Mouse (Mus musculus) limb, embryonic 13.5 days (tissue): ENCODE data around the gene Rp9. TPM values are rescaled to one million over a fixed set of nuclear protein-coding genes. Genes with fewer than 3 reads are reported as not detected.

Source experiments
- ATAC-seq: fragments of 200-750 bp; cut with Nextera tagmentation; 2 replicates; pipeline ENCODE4 v1.8.0; 2017; ENCODE audit warnings: low read depth, moderate number of reproducible peaks, moderate TSS enrichment; ENCODE audit not compliant: low FRiP score
- H3K27ac ChIP-seq: fragments of 300-500 bp; sonication (generic); 2 replicates; pipeline ENCODE4 v1.5.1; 2015; ENCODE audit warnings: inconsistent platforms, mild to moderate bottlenecking, moderate library complexity
- H3K27me3 ChIP-seq: fragments of 300-500 bp; sonication (generic); 2 replicates; pipeline ENCODE4 v1.6.1; 2015; ENCODE audit warnings: mild to moderate bottlenecking, inconsistent platforms
- H3K36me3 ChIP-seq: fragments of 300-500 bp; sonication (generic); 2 replicates; pipeline ENCODE4 v1.6.1; 2015; ENCODE audit warnings: inconsistent platforms, mild to moderate bottlenecking, moderate library complexity
- H3K4me1 ChIP-seq: fragments of 300-500 bp; sonication (generic); 2 replicates; pipeline ENCODE4 v1.6.1; 2015; ENCODE audit warnings: inconsistent platforms
- H3K4me2 ChIP-seq: fragments of 300-500 bp; sonication (generic); replicated peaks from 2 replicates; pipeline ENCODE4 v1.6.1; 2015; ENCODE audit warnings: inconsistent platforms, mild to moderate bottlenecking, moderate library complexity
- H3K4me3 ChIP-seq: fragments of 300-500 bp; sonication (generic); 2 replicates; pipeline ENCODE4 v1.5.1; 2015; ENCODE audit warnings: moderate library complexity, mild to moderate bottlenecking, inconsistent platforms
- H3K9ac ChIP-seq: fragments of 300-500 bp; sonication (generic); 2 replicates; pipeline ENCODE4 v1.6.1; 2015; ENCODE audit warnings: mild to moderate bottlenecking, inconsistent platforms
- H3K9me3 ChIP-seq: fragments of 300-500 bp; sonication (generic); 2 replicates; pipeline ENCODE4 v1.6.1; 2016; ENCODE audit warnings: inconsistent platforms
- WGBS: fragments of 180-500 bp; shearing (Covaris S2); methylation state at CpG from one replicate; pipeline ENCODE4 v1.1.7; 2015; 5-methylcytosine and 5-hydroxymethylcytosine counted together
- polyA plus RNA-seq: library from polyadenylated mRNA; unstranded; fragments of >200 nt; fragmentation: Nextera tagmentation; extraction: Ambion mirVana; gene quantifications from 2 replicates; pipeline ENCODE4 v1.2.1, GENCODE M21; 2015

The Rp9 gene
- polyA plus RNA-seq, 1 experiment from 2014 or later: 74.1 TPM

DNA sequence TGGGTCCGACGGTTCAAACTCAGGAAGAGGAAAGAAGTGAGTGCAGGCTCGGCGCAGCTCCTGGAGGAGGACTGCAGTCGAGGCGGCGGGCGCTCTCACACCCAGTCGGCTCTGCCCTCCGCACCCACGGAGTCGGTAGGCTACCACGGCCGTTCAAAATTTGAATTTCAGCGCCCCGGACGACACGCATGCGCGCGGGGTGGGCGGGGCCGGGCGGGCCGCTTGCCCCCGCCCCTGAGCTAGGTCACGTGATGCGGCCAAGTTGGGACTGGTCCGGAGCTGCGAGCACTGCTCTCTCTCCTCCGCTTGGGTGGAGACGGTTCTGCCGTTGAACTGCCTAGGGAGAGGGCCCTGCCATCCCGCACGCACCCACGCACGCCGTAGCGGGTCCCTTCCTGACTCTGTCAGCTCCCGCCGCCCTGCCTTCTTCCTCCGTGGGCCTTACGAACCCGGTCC, 80.5 kb downstream of the Rp9 start, which contains the start of gene Anln:
Gene Anln (minus strand): TSS at position 168 of the 456 bp plus-strand sequence.
- H3K27ac ChIP-seq: peak within 1 kb of the TSS; percentile 88
- H3K36me3 ChIP-seq: no peaks in the 10 kb centered on the region
- peak; percentile 96 for ATAC-seq
- no peaks in the 10 kb centered on the region for H3K27me3 ChIP-seq
- peak within 1 kb of the TSS; percentile 74 for H3K4me3 ChIP-seq
- under 1% methylated on average over 44 of the region's 44 CpGs for WGBS
- peak within 1 kb of the TSS; percentile 91 for H3K9ac ChIP-seq
- H3K9me3 ChIP-seq: no peaks in the 10 kb centered on the region
- peak within 1 kb of the TSS; percentile 78 for H3K4me2 ChIP-seq
- H3K4me1 ChIP-seq: peaks cover 22% of the 10 kb centered on the region

- Histone ChIP-seq H3K9ac (peak overlapping the region; percentile 91), H3K9me3 (no peaks in the 10 kb centered on the region), H3K27ac (peak overlapping the region; percentile 88), H3K4me1 (peaks cover 22% of the 10 kb centered on the region), H3K36me3 (no peaks in the 10 kb centered on the region), H3K4me3 (peak overlapping the region; percentile 74), H3K4me2 (peak overlapping the region; percentile 78), H3K27me3 (no peaks in the 10 kb centered on the region)
- ATAC-seq: peak; percentile 79
- WGBS: under 1% methylated on average over 41 of the region's 41 CpGs
These were observed 81.1 kb downstream of the Rp9 start for GRCm38 (mm10) chr9:22388401-22388980.

DNA sequence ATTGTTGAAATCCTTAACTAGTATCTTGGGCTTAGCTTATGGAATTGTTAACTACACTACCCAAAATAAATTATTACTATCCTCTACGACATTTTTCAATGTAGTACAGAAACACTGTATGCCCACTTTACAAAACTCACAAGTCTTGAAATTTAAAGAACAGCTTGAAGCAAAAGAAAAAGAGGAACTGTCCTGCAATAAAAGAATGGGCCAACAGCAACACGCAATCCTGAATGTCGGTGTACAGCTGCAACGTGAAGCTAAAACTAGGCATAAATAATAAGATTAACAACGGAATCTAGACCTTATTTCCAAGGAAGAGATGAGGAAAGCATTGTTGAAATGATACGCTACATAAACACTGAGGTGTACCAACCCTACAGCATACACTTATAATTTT, 81.6 kb downstream of the Rp9 start:
- peaks cover 3% of the 10 kb centered on the region for H3K36me3 ChIP-seq
- no peaks in the 10 kb centered on the region for H3K27me3 ChIP-seq
- 23% methylated on average over 6 of the region's 6 CpGs for WGBS
- H3K9me3 ChIP-seq: no peaks in the 10 kb centered on the region
- H3K9ac ChIP-seq: peak overlapping the region; percentile 91
- ATAC-seq: no peak
- peak overlapping the region; percentile 78 for H3K4me2 ChIP-seq
- peaks cover 22% of the 10 kb centered on the region for H3K4me1 ChIP-seq
- no peak overlapping the region for H3K27ac ChIP-seq
- peak overlapping the region; percentile 74 for H3K4me3 ChIP-seq

DNA sequence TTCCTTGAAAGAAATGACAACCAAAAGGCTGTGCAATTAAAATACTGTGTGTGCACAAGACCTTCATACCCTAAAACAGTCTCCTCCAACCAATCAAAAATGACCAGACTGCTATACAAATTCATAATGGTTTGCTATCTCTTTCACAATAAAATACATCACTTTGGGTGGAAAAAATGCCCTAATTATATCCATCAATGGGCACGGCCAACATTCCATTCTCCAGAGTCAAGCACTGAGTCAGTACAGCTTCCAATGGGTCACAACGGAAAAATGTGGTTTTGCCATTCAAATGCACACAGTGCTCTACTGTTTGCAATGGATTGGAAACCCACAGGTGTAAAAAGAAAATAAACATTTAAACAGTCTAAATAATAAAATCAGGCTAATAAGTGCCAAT, 83.7 kb downstream of the Rp9 start:
- Histone ChIP-seq H3K36me3 (peaks cover 22% of the 10 kb centered on the region), H3K4me1 (peaks cover 22% of the 10 kb centered on the region), H3K4me3 (no peak overlapping the region), H3K9me3 (no peaks in the 10 kb centered on the region), H3K9ac (no peak overlapping the region), H3K27me3 (no peaks in the 10 kb centered on the region), H3K27ac (no peak overlapping the region), H3K4me2 (no peak overlapping the region)
- 70% methylated on average over 2 of the region's 2 CpGs for WGBS
- ATAC-seq: no peak

DNA sequence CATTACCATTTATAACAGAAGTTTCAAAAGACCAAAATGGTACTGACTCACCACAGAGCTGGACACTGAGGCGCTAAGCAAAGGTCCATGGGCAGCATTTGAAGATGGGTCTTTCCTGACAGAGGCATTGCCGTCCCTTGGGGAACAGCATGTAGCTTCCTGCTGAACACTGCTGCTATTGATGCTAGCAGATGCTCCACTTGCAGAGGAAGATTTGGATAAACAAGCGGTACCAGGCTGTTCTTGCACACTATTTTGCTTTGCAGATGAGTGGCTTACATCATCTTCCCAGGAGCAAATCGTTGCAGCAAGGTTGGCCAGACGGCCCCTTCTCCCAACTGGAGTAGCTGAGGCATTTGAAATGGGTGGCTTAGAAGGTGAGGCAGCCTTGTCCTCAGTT, 93.5 kb downstream of the Rp9 start:
- 88% methylated on average over 5 of the region's 5 CpGs for WGBS
- H3K36me3 ChIP-seq: peaks cover 83% of the 10 kb centered on the region
- no peaks in the 10 kb centered on the region for H3K9me3 ChIP-seq
- ATAC-seq: no peak
- no peak overlapping the region for H3K9ac ChIP-seq
- no peaks in the 10 kb centered on the region for H3K4me1 ChIP-seq
- no peak overlapping the region for H3K27ac ChIP-seq
- H3K4me3 ChIP-seq: no peak overlapping the region
- no peaks in the 10 kb centered on the region for H3K27me3 ChIP-seq
- H3K4me2 ChIP-seq: no peak overlapping the region

DNA sequence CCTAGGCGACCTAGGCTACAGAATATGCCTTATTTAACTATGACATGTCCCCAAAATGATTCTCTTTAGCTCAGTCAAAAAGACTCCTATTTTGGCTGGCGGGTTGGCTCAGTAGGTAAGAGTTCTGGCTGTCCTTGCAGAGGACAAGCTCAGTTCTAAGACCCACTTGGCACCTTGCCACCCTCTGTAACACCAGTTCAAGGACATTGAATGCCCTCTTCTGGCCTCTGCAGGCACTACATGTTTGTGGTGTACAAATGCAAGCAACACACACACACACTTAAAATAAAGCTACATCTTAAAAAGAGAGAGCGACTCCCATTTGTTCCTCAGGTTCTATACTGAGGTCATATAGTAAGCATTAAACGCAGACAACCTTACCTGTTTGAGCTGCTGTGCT, 96.8 kb downstream of the Rp9 start:
- H3K27ac ChIP-seq: no peak overlapping the region
- WGBS: 92% methylated on average over 4 of the region's 4 CpGs
- H3K27me3 ChIP-seq: no peaks in the 10 kb centered on the region
- H3K4me2 ChIP-seq: no peak overlapping the region
- no peaks in the 10 kb centered on the region for H3K4me1 ChIP-seq
- ATAC-seq: no peak
- no peak overlapping the region for H3K9ac ChIP-seq
- H3K9me3 ChIP-seq: no peaks in the 10 kb centered on the region
- H3K4me3 ChIP-seq: no peak overlapping the region
- peaks cover 82% of the 10 kb centered on the region for H3K36me3 ChIP-seq

- H3K9me3 ChIP-seq: no peaks in the 10 kb centered on the region
- H3K9ac ChIP-seq: no peak overlapping the region
- H3K27ac ChIP-seq: no peak overlapping the region
- no peak overlapping the region for H3K4me2 ChIP-seq
- ATAC-seq: no peak
- H3K27me3 ChIP-seq: no peaks in the 10 kb centered on the region
- peaks cover 89% of the 10 kb centered on the region for H3K36me3 ChIP-seq
- H3K4me3 ChIP-seq: no peak overlapping the region
- H3K4me1 ChIP-seq: no peaks in the 10 kb centered on the region
- WGBS: 86% methylated on average over 6 of the region's 6 CpGs
These were observed 101.5 kb downstream of the Rp9 start for GRCm38 (mm10) chr9:22368030-22368429.

DNA sequence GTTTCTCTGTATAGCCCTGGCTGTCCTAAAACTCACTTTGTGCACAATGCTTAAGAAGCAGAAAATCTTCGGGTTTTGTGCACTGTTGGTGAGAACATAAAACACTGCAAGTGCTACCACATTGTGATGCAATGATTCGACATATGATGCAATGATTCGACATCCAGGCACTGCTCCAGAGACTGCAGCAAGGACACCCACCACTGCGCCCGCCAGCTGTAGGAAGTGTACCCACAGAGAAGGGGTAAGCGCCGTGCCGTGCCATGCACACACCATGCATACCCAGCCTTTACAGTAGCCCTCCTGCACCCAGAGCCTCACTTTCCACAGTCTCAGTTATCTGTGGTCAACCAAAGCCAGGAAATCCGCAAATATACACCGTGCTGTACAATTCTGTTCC, 102.9 kb downstream of the Rp9 start:
- WGBS: 95% methylated on average over 10 of the region's 10 CpGs
- H3K36me3 ChIP-seq: peaks cover 88% of the 10 kb centered on the region
- ATAC-seq: no peak

GRCm38 (mm10) chr9:22366221-22366620, 103.3 kb downstream of the Rp9 start:
- peaks cover 88% of the 10 kb centered on the region for H3K36me3 ChIP-seq
- H3K4me2 ChIP-seq: no peak overlapping the region
- no peaks in the 10 kb centered on the region for H3K4me1 ChIP-seq
- 92% methylated on average over 2 of the region's 2 CpGs for WGBS
- no peaks in the 10 kb centered on the region for H3K9me3 ChIP-seq
- no peaks in the 10 kb centered on the region for H3K27me3 ChIP-seq
- H3K9ac ChIP-seq: no peak overlapping the region
- no peak overlapping the region for H3K4me3 ChIP-seq
- H3K27ac ChIP-seq: no peak overlapping the region
- no peak for ATAC-seq

More for the DNA sequence above, 102.9 kb downstream of the Rp9 start:
- no peak overlapping the region for H3K4me3 ChIP-seq
- H3K27ac ChIP-seq: no peak overlapping the region
- H3K4me1 ChIP-seq: no peaks in the 10 kb centered on the region
- no peaks in the 10 kb centered on the region for H3K9me3 ChIP-seq
- no peak overlapping the region for H3K9ac ChIP-seq
- no peak overlapping the region for H3K4me2 ChIP-seq
- no peaks in the 10 kb centered on the region for H3K27me3 ChIP-seq

Other genes starting within 250 kb of the Rp9 start
- gene Zfp809, start 244.0 kb downstream of the Rp9 start, polyA plus RNA-seq: 15.7 and 17.0 TPM in 2 replicates
- gene Zfp599, start 209.8 kb downstream of the Rp9 start, polyA plus RNA-seq: 9.2 and 9.6 TPM in 2 replicates
- gene Zfp810, start 162.1 kb downstream of the Rp9 start, polyA plus RNA-seq: 29.1 and 30.3 TPM in 2 replicates
- gene Anln, start 80.6 kb downstream of the Rp9 start, polyA plus RNA-seq: 36.6 and 40.8 TPM in 2 replicates
- 5.8 and 6.3 TPM in 2 replicates for gene 9530077C05Rik, start 58.2 kb downstream of the Rp9 start, polyA plus RNA-seq
- not detected in 2 replicates for gene Gm17545, start 15.5 kb downstream of the Rp9 start, polyA plus RNA-seq
- 13.9 and 15.9 TPM in 2 replicates for gene Bbs9, start 6.0 kb upstream of the Rp9 start, polyA plus RNA-seq